Comparison of ENCODE assay signal across 10 mouse cellular contexts in the genomic region with DNA sequence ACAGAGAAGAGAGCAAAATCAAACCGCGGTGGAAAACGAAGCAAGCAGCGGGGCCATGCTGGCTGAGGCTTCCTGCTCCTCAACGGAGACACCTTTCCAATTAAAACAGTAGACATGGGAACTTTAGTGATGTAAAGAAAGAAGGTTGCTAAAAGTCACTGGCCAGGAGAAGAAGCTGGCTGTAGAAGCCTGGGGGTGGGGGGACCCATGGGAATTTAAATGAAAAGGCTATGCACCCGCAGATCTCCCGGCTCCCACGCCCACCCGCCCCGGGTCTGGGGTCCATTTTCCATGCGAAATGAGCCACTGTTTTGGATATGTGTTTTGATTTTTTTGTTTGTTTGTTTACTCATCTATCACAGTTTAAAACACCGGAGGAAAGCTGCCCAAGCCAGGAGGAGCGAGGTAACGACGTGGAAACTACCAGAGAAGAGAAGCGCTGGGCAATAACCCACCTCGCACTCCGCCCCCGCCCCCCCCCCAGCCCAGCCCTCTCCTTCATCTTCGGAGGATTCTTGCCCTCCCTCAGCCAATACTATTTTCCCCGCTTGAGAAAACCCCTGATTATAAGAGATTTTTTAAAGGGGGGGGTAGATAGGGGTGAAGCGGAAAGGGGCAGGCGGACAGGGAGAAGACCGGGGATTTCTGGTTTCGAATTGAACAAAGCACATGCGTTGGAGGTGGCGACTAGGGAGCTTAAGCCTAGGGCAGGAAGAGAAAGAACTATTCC. TPM values are rescaled to one million over a fixed set of nuclear protein-coding genes. Genes with fewer than 3 reads are reported as not detected.
DNase-seq lines count a peak whose midpoint lies in the region; ATAC-seq and TF ChIP-seq lines count a peak whose summit lies in the region.
"Had no signal": no experiment of that assay in that cellular context is flagged by ENCODE, and none has a peak within 500 bp of the region (broad histone marks: within the 10 kb centered on the region; RNA-seq: fewer than 3 reads in every experiment).

No protein-coding gene starts in this region.

- TF ChIP-seq POLR2A in lung, adult 2 months (IDR thresholded peaks at IDR 0.05; ENCODE audit: borderline replicate concordance, extremely low read depth, low read depth, low read length), result no peak
- no peak for TF ChIP-seq POLR2A in cerebellum, adult 2 months (IDR thresholded peaks at IDR 0.05; ENCODE audit: borderline replicate concordance, insufficient read depth, low read length)

- no peak overlapping the region for H3K9ac ChIP-seq in forebrain, embryonic 13.5 days
- H3K9ac ChIP-seq in lung, embryonic 16.5 days (ENCODE audit: low read length), result no peak overlapping the region
- no peak overlapping the region for H3K9ac ChIP-seq in limb, embryonic 12.5 days (replicated peaks)
- no peak overlapping the region for H3K9ac ChIP-seq in neural tube, embryonic 14.5 days (replicated peaks; ENCODE audit: low read depth, low read length)

- DNase-seq in forebrain, embryonic 10.5 days (ENCODE audit: extremely low spot score, low spot score), result no peak
- DNase-seq in lung, adult 2 months, result no peak
- DNase-seq in gastrocnemius, postnatal 14 days, result no peak
- DNase-seq in cerebellum, adult 2 months, result no peak
- DNase-seq: lung, postnatal 36 days had no signal

- WGBS in forebrain, embryonic 10.5 days, result under 1% methylated on average over 27 of the region's 27 CpGs
- under 1% methylated on average over 27 of the region's 27 CpGs for WGBS in forebrain, embryonic 13.5 days
- WGBS in lung, embryonic 16.5 days, result 2% methylated on average over 27 of the region's 27 CpGs
- 10% methylated on average over 27 of the region's 27 CpGs for WGBS in lung, adult 2 months
- WGBS in limb, embryonic 12.5 days, result 1% methylated on average over 27 of the region's 27 CpGs
- WGBS in neural tube, embryonic 14.5 days, result under 1% methylated on average over 27 of the region's 27 CpGs
- 4% methylated on average over 27 of the region's 27 CpGs for WGBS in cerebellum, adult 2 months

- H3K9me3 ChIP-seq in forebrain, embryonic 10.5 days, result no peaks in the 10 kb centered on the region
- H3K9me3 ChIP-seq in forebrain, embryonic 13.5 days (replicated peaks), result no peaks in the 10 kb centered on the region
- no peaks in the 10 kb centered on the region for H3K9me3 ChIP-seq in lung, embryonic 16.5 days (ENCODE audit: control insufficient read depth, low read length)
- no peaks in the 10 kb centered on the region for H3K9me3 ChIP-seq in limb, embryonic 12.5 days
- no peaks in the 10 kb centered on the region for H3K9me3 ChIP-seq in neural tube, embryonic 14.5 days (ENCODE audit: control insufficient read depth, low read length)

- ATAC-seq in forebrain, embryonic 13.5 days, result no peak
- no peak for ATAC-seq in lung, embryonic 16.5 days (ENCODE audit: low read depth)
- ATAC-seq in limb, embryonic 12.5 days (ENCODE audit: insufficient number of reproducible peaks, insufficient read depth, low FRiP score, low TSS enrichment, low read depth), result no peak
- ATAC-seq in neural tube, embryonic 14.5 days (ENCODE audit: low read depth), result no peak

- no peak overlapping the region for H3K4me2 ChIP-seq in forebrain, embryonic 13.5 days
- H3K4me2 ChIP-seq in lung, embryonic 16.5 days (ENCODE audit: low read depth, low read length), result peak overlapping the region; percentile 50; the same call in 1 of the 2 replicates
- peak overlapping the region; percentile 72 for H3K4me2 ChIP-seq in limb, embryonic 12.5 days
- H3K4me2 ChIP-seq in neural tube, embryonic 14.5 days (ENCODE audit: low read depth, low read length), result peak overlapping the region; percentile 26; the same call in 1 of the 2 replicates

- peaks cover 100% of the 10 kb centered on the region for H3K27me3 ChIP-seq in forebrain, embryonic 10.5 days (ENCODE audit: poor library complexity, severe bottlenecking)
- H3K27me3 ChIP-seq in forebrain, embryonic 13.5 days, result peaks cover 100% of the 10 kb centered on the region
- peaks cover 72% of the 10 kb centered on the region for H3K27me3 ChIP-seq in lung, embryonic 16.5 days (ENCODE audit: control insufficient read depth, insufficient read depth, low read depth, low read length)
- peaks cover 99% of the 10 kb centered on the region for H3K27me3 ChIP-seq in limb, embryonic 12.5 days
- H3K27me3 ChIP-seq in neural tube, embryonic 14.5 days (ENCODE audit: control insufficient read depth, insufficient read depth, low read length), result peaks cover 42% of the 10 kb centered on the region
- H3K27me3 ChIP-seq in cerebellum, adult 2 months (ENCODE audit: control insufficient read depth, insufficient read depth, low read length), result peaks cover 40% of the 10 kb centered on the region

- peaks cover 61% of the 10 kb centered on the region for H3K4me1 ChIP-seq in forebrain, embryonic 10.5 days
- peaks cover 21% of the 10 kb centered on the region for H3K4me1 ChIP-seq in forebrain, embryonic 13.5 days
- H3K4me1 ChIP-seq in lung, embryonic 16.5 days (replicated peaks; ENCODE audit: control insufficient read depth, insufficient read depth, low read length), result peaks cover 14% of the 10 kb centered on the region
- H3K4me1 ChIP-seq in lung, adult 2 months (ENCODE audit: control insufficient read depth, insufficient read depth, low read length), result no peaks in the 10 kb centered on the region; the same call in 1 of the 2 replicates
- peaks cover 41% of the 10 kb centered on the region for H3K4me1 ChIP-seq in limb, embryonic 12.5 days (replicated peaks)
- peaks cover 3% of the 10 kb centered on the region; the same call in 1 of the 2 replicates for H3K4me1 ChIP-seq in neural tube, embryonic 14.5 days (ENCODE audit: control insufficient read depth, insufficient read depth, low read length)
- no peaks in the 10 kb centered on the region; the same call in 1 of the 2 replicates for H3K4me1 ChIP-seq in cerebellum, adult 2 months (ENCODE audit: control insufficient read depth, insufficient read depth, low read length)

- H3K4me3 ChIP-seq in forebrain, embryonic 10.5 days, result peak overlapping the region; percentile 52
- H3K4me3 ChIP-seq in forebrain, embryonic 13.5 days, result no peak overlapping the region
- peak overlapping the region; percentile 23 for H3K4me3 ChIP-seq in lung, embryonic 16.5 days (ENCODE audit: low read length)
- H3K4me3 ChIP-seq in lung, adult 2 months (replicated peaks; ENCODE audit: extremely low read depth, low read depth, low read length), result no peak overlapping the region
- 0 out of 2 replicates have a peak overlapping the region, but pooled peaks have one; percentile 37 for H3K4me3 ChIP-seq in limb, embryonic 12.5 days (replicated peaks)
- H3K4me3 ChIP-seq in neural tube, embryonic 14.5 days (ENCODE audit: low read depth, low read length), result no peak overlapping the region
- H3K4me3 ChIP-seq in cerebellum, adult 2 months (replicated peaks; ENCODE audit: insufficient read depth, low read depth, low read length), result no peak overlapping the region

- no peak overlapping the region for H3K27ac ChIP-seq in forebrain, embryonic 10.5 days
- H3K27ac ChIP-seq in forebrain, embryonic 13.5 days, result no peak overlapping the region
- H3K27ac ChIP-seq in lung, embryonic 16.5 days (ENCODE audit: low read length), result no peak overlapping the region
- no peak overlapping the region for H3K27ac ChIP-seq in limb, embryonic 12.5 days
- no peak overlapping the region for H3K27ac ChIP-seq in neural tube, embryonic 14.5 days (ENCODE audit: low read depth, low read length)
- no peak overlapping the region for H3K27ac ChIP-seq in cerebellum, adult 2 months (ENCODE audit: insufficient read depth, low read length)
- H3K27ac ChIP-seq: heart, adult 2 months had no signal

- no peaks in the 10 kb centered on the region for H3K36me3 ChIP-seq in forebrain, embryonic 10.5 days (replicated peaks)
- no peaks in the 10 kb centered on the region for H3K36me3 ChIP-seq in forebrain, embryonic 13.5 days (ENCODE audit: poor library complexity, severe bottlenecking)
- H3K36me3 ChIP-seq in lung, embryonic 16.5 days (ENCODE audit: control insufficient read depth, insufficient read depth, low read length), result no peaks in the 10 kb centered on the region
- no peaks in the 10 kb centered on the region for H3K36me3 ChIP-seq in limb, embryonic 12.5 days
- H3K36me3 ChIP-seq in neural tube, embryonic 14.5 days (ENCODE audit: control insufficient read depth, insufficient read depth, low read length), result no peaks in the 10 kb centered on the region

- intact Hi-C loops in gastrocnemius, postnatal 14 days (cut with DNase I; ENCODE audit: low total_unique reads), result no loop called here

- no peak for TF ChIP-seq CTCF in lung, adult 2 months (IDR thresholded peaks at IDR 0.05; ENCODE audit: insufficient read depth, low read length)
- TF ChIP-seq CTCF in cerebellum, adult 2 months (IDR thresholded peaks at IDR 0.05; ENCODE audit: borderline replicate concordance, insufficient read depth, low read depth, low read length), result no peak

RNA-seq across cellular contexts. Expression of gene 4930412O13Rik, which starts 2.9 kb away (rescaled TPM):
- polyA plus RNA-seq in forebrain, embryonic 10.5 days (2016; fragmentation: Nextera tagmentation; extraction: Ambion mirVana), result 0.42 and 0.50 TPM in 2 replicates
- not detected in 2 replicates for polyA plus RNA-seq in forebrain, embryonic 13.5 days (2015; fragmentation: Nextera tagmentation; extraction: Ambion mirVana)
- polyA plus RNA-seq in lung, embryonic 16.5 days (2015; fragmentation: Nextera tagmentation; extraction: Ambion mirVana), result not detected in 2 replicates
- polyA plus RNA-seq in lung, adult 2 months (2012; rRNA removed), result not detected in 2 replicates
- 0.35 TPM in 1 of 2 replicates, not detected in the other for polyA plus RNA-seq in limb, embryonic 12.5 days (2016; fragmentation: Nextera tagmentation; extraction: Ambion mirVana)
- 0.94 TPM in 1 of 2 replicates, not detected in the other for polyA plus RNA-seq in neural tube, embryonic 14.5 days (2014; fragmentation: Nextera tagmentation; extraction: Ambion mirVana)
- not detected for total RNA-seq in gastrocnemius, postnatal 14 days (2021)
- polyA plus RNA-seq in cerebellum, adult 2 months (2012; rRNA removed), result 0.30 TPM in 1 of 2 replicates, not detected in the other
- total RNA-seq: heart, adult 2 months had no signal
- polyA plus RNA-seq: heart, adult 2 months had no signal

RNA-seq across cellular contexts. Expression of gene 9230102O04Rik, which starts 5.4 kb away (rescaled TPM):
- polyA plus RNA-seq in forebrain, embryonic 10.5 days (2016; fragmentation: Nextera tagmentation; extraction: Ambion mirVana), result 0.54 TPM in 1 of 2 replicates, not detected in the other
- not detected in 2 replicates for polyA plus RNA-seq in forebrain, embryonic 13.5 days (2015; fragmentation: Nextera tagmentation; extraction: Ambion mirVana)
- not detected in 2 replicates for polyA plus RNA-seq in lung, embryonic 16.5 days (2015; fragmentation: Nextera tagmentation; extraction: Ambion mirVana)
- polyA plus RNA-seq in lung, adult 2 months (2012; rRNA removed), result not detected in 2 replicates
- 0.55 TPM in 1 of 2 replicates, not detected in the other for polyA plus RNA-seq in limb, embryonic 12.5 days (2016; fragmentation: Nextera tagmentation; extraction: Ambion mirVana)
- polyA plus RNA-seq in neural tube, embryonic 14.5 days (2014; fragmentation: Nextera tagmentation; extraction: Ambion mirVana), result 0.46 TPM in 1 of 2 replicates, not detected in the other
- not detected for total RNA-seq in gastrocnemius, postnatal 14 days (2021)
- not detected in 2 replicates for polyA plus RNA-seq in cerebellum, adult 2 months (2012; rRNA removed)
- total RNA-seq: heart, adult 2 months had no signal
- polyA plus RNA-seq: heart, adult 2 months had no signal

RNA-seq across cellular contexts. Expression of gene Gata3, which starts 5.9 kb away (rescaled TPM):
- polyA plus RNA-seq in forebrain, embryonic 10.5 days (2016; fragmentation: Nextera tagmentation; extraction: Ambion mirVana), result 4.2 and 7.3 TPM in 2 replicates
- 1.4 and 3.3 TPM in 2 replicates for polyA plus RNA-seq in forebrain, embryonic 13.5 days (2015; fragmentation: Nextera tagmentation; extraction: Ambion mirVana)
- polyA plus RNA-seq in lung, embryonic 16.5 days (2015; fragmentation: Nextera tagmentation; extraction: Ambion mirVana), result 5.0 and 5.4 TPM in 2 replicates
- polyA plus RNA-seq in lung, adult 2 months (2012; rRNA removed), result 12.3 and 13.9 TPM in 2 replicates
- 4.2 and 5.0 TPM in 2 replicates for polyA plus RNA-seq in limb, embryonic 12.5 days (2016; fragmentation: Nextera tagmentation; extraction: Ambion mirVana)
- 8.7 and 13.3 TPM in 2 replicates for polyA plus RNA-seq in neural tube, embryonic 14.5 days (2014; fragmentation: Nextera tagmentation; extraction: Ambion mirVana)
- under 1 TPM; 0.31 to 0.55 TPM for total RNA-seq in gastrocnemius, postnatal 14 days (2021)
- polyA plus RNA-seq in cerebellum, adult 2 months (2012; rRNA removed), result 1.2 and 1.3 TPM in 2 replicates

Comparison
In these comparisons a context has a peak if more than half of its experiments do, and no peak if none do; other contexts are left out.
1. H3K4me3 ChIP-seq: peak in forebrain, embryonic 10.5 days (single experiment), lung, embryonic 16.5 days (single experiment) and limb, embryonic 12.5 days (single experiment); none in forebrain, embryonic 13.5 days (single experiment), lung, adult 2 months (single experiment), neural tube, embryonic 14.5 days (single experiment) and cerebellum, adult 2 months (single experiment).